Mouse (Mus musculus) forebrain, embryonic 14.5 days (tissue): ENCODE data around the gene Galr3. TPM values are rescaled to one million over a fixed set of nuclear protein-coding genes. Genes with fewer than 3 reads are reported as not detected.

Experiments
- ATAC-seq: fragments of 200-750 bp; cut with Nextera tagmentation; 2 replicates; pipeline ENCODE4 v1.8.0; 2017; ENCODE audit warnings: mild to moderate bottlenecking, moderate library complexity
- DNase-seq: peaks from one replicate; pipeline ENCODE4 v3.0.0-alpha.2; 2015; ENCODE audit warnings: low spot score
- H3K27ac ChIP-seq: fragments of 300-500 bp; sonication (generic); 2 replicates; pipeline ENCODE4 v1.5.1; 2014; ENCODE audit warnings: low read depth, mild to moderate bottlenecking, control low read depth, low read length, moderate library complexity
- H3K27me3 ChIP-seq: fragments of 300-500 bp; sonication (generic); replicated peaks from 2 replicates; pipeline ENCODE4 v1.6.1; 2014; ENCODE audit warnings: low read length, control low read depth, mixed read lengths; ENCODE audit not compliant: control insufficient read depth, insufficient read depth
- H3K36me3 ChIP-seq: fragments of 300-500 bp; sonication (generic); 2 replicates; pipeline ENCODE4 v1.6.1; 2014; ENCODE audit warnings: low read length, control low read depth; ENCODE audit not compliant: control insufficient read depth, insufficient read depth
- H3K4me1 ChIP-seq: fragments of 300-500 bp; sonication (generic); 2 replicates; pipeline ENCODE4 v1.6.1; 2014; ENCODE audit warnings: antibody characterized with exemption, low read length, control low read depth; ENCODE audit not compliant: control insufficient read depth, insufficient read depth
- H3K4me2 ChIP-seq: fragments of 300-500 bp; sonication (generic); 2 replicates; pipeline ENCODE4 v1.6.1; 2014; ENCODE audit warnings: mild to moderate bottlenecking, control low read depth, low read length
- H3K4me3 ChIP-seq: fragments of 300-500 bp; sonication (generic); 2 replicates; pipeline ENCODE4 v1.5.1; 2014; ENCODE audit warnings: low read depth, low read length, control low read depth
- H3K9ac ChIP-seq: fragments of 300-500 bp; sonication (generic); 2 replicates; pipeline ENCODE4 v1.6.1; 2014; ENCODE audit warnings: mild to moderate bottlenecking, low read length, control low read depth, moderate library complexity
- H3K9me3 ChIP-seq: fragments of 300-500 bp; sonication (generic); replicated peaks from 2 replicates; pipeline ENCODE4 v1.6.1; 2016; ENCODE audit warnings: low read length, control low read depth, mixed read lengths; ENCODE audit not compliant: control insufficient read depth
- WGBS: fragments of 180-500 bp; shearing (Covaris S2); extraction: QIAGEN DNeasy Blood & Tissue Kit; methylation state at CpG from one replicate; pipeline ENCODE4 v1.1.7; 2014; 5-methylcytosine and 5-hydroxymethylcytosine counted together
- polyA plus RNA-seq: library from polyadenylated mRNA; unstranded; fragments of >200 nt; fragmentation: Nextera tagmentation; extraction: Ambion mirVana; gene quantifications from 2 replicates; pipeline ENCODE4 v1.2.1, GENCODE M21; 2014

The Galr3 gene
- polyA plus RNA-seq, 1 experiment from 2014 or later, result not detected

DNA sequence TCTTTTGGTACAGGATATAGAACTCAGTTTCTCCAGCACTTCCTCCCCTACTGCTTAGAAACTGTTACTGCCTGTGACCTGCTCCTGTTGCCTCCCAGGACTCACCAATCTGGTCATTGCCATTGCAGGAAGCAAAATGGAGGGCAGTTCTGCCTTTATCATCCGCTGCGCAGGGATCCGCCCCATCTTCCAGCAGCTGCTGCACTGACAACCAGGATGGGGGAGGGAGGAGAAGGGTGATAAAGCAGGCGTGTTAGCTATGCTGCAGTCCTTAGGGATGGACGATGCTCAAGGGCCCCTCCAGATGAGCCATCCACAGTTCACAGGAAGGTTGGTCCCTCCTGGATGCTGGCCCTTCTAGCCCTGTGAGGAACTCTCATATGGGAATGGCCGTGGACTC lies 16.2 kb downstream of the Galr3 start:
- Histone ChIP-seq H3K36me3 (peaks cover 83% of the 10 kb centered on the region), H3K9me3 (no peaks in the 10 kb centered on the region), H3K27me3 (no peaks in the 10 kb centered on the region), H3K27ac (no peak overlapping the region), H3K4me1 (no peaks in the 10 kb centered on the region; the same call in 1 of the 2 replicates), H3K4me2 (no peak overlapping the region), H3K9ac (no peak overlapping the region), H3K4me3 (no peak overlapping the region)
- ATAC-seq (no peak), DNase-seq (no peak)
- 92% methylated on average over 6 of the region's 6 CpGs for WGBS

DNA sequence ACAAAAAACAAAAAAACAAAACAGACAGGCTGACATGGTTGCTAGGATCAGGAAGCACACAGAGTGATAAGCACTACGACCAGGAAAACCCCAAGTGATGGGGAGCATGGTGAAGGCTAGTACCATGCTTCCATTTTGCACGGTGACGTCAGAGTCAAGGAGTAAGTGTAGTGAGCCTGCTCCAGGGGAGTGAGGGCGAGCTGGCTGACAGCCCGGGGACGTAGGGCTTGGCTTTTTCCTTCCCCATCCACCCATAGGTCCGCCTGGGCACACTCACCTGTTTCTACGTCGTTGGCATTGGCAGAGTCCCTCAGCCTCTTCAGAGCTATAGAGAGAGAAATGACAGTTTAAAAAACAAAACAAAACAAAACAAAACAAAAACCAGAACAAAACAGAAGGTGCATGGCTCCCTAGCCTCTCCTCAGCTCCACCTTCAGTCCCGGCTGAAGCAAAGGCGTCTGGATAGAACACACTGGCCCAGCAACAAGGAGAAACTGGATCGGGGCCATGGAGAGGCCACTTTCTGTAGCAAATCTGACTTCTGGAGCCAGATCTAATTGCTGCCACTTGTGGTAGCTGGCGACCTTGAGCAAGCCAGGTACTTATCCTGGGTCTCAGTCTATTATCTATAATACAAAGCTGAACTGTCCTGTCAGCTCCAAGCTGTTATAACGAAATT lies 19.3 kb downstream of the Galr3 start:
- ATAC-seq, result no peak
- H3K36me3 ChIP-seq, result peaks cover 51% of the 10 kb centered on the region
- WGBS, result 84% methylated on average over 14 of the region's 14 CpGs
- no peak for DNase-seq
- H3K27me3 ChIP-seq, result no peaks in the 10 kb centered on the region
- H3K9ac ChIP-seq, result no peak overlapping the region
- no peak overlapping the region for H3K27ac ChIP-seq
- no peaks in the 10 kb centered on the region for H3K9me3 ChIP-seq
- H3K4me3 ChIP-seq, result no peak overlapping the region
- H3K4me1 ChIP-seq, result peaks cover 2% of the 10 kb centered on the region; the same call in 1 of the 2 replicates
- H3K4me2 ChIP-seq, result peak overlapping the region; percentile 82; the same call in 1 of the 2 replicates

DNA sequence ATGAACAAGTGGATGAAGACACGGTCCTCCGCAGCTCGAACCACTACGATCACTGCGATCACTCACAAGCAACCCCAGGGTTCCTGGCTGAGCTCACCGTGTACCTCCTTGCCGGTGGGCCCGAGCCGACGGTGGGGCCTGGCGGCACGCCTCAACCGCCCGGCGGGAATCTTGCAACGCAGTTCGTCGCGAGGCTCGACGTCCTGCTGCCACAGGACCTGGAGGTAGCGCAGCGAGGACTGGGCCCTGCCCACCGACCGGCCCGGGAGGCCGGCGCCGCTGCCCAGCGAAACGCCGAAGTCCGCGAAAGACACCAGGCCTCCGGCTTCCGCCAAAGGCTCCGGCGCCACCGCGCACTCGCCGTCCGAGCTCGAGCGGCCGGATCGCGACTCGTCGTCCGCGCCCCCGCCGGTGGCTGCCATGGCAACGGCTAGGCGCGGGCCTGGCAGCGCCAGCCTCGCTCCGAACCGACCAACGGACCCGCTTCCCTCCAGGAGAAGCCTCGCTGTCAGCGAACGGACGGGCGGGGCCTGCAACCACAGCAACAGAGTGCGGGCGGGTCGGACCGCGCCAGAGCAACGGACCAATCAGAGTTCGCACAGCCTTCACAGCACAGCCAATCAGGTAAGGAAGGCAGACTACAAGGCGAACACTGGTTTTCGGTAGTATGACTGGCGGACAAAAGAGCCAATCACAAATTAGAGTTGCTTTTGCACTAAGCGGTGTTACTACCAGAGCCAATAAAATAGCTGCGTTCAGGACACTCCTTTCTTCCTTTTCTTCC lies 20.9 kb downstream of the Galr3 start, which contains the start of gene Ankrd54:
TSS of gene Ankrd54 (minus strand) at position 518 of the 784 bp plus-strand sequence.
- no peaks in the 10 kb centered on the region for H3K27me3 ChIP-seq
- H3K9ac ChIP-seq, result peak within 1 kb of the TSS; percentile 89
- peak within 1 kb of the TSS; percentile 82 for H3K4me2 ChIP-seq
- DNase-seq (peak; percentile 100), ATAC-seq (peak; percentile 100)
- H3K27ac ChIP-seq, result peak within 1 kb of the TSS; percentile 78
- WGBS, result under 1% methylated on average over 77 of the region's 80 CpGs
- peak within 1 kb of the TSS; percentile 96 for H3K4me3 ChIP-seq
- no peaks in the 10 kb centered on the region for H3K9me3 ChIP-seq
- H3K36me3 ChIP-seq, result peaks cover 35% of the 10 kb centered on the region
- peaks cover 2% of the 10 kb centered on the region; the same call in 1 of the 2 replicates for H3K4me1 ChIP-seq

DNA sequence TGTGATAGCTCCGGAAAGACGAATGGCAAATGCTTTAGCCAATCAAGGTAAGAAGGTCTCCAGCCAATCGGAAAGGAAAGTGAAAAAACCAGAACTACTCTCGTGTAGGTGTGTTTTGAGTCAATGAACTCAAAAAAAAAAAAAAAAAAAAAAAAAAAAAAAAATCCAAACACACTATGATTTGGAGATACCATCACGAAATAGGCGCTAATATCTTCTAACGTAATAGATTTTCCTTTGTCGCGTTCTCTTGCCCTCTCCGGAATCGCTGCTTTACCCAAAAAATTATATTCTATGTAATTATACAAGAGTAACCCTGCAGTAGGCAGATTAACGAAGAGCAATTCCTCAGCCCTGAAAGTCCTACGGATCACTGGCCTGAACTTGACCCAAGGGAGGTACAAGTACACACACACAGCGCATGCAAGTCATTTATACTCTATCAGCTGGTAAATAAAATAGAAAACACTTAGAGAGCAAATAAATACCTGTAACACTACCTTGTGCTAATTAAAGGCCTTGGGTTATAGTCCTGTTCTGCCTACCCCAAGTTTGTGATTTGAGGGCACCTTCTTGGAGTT lies 21.6 kb downstream of the Galr3 start:
- Histone ChIP-seq H3K9ac (peak overlapping the region; percentile 47; the same call in 1 of the 2 replicates), H3K27ac (no peak overlapping the region), H3K36me3 (peaks cover 29% of the 10 kb centered on the region), H3K4me1 (peaks cover 2% of the 10 kb centered on the region; the same call in 1 of the 2 replicates), H3K9me3 (no peaks in the 10 kb centered on the region), H3K4me2 (peak overlapping the region; percentile 55), H3K4me3 (peak overlapping the region; percentile 28), H3K27me3 (no peaks in the 10 kb centered on the region)
- WGBS, result 9% methylated on average over 14 of the region's 14 CpGs
- no peak for DNase-seq
- no peak for ATAC-seq

DNA sequence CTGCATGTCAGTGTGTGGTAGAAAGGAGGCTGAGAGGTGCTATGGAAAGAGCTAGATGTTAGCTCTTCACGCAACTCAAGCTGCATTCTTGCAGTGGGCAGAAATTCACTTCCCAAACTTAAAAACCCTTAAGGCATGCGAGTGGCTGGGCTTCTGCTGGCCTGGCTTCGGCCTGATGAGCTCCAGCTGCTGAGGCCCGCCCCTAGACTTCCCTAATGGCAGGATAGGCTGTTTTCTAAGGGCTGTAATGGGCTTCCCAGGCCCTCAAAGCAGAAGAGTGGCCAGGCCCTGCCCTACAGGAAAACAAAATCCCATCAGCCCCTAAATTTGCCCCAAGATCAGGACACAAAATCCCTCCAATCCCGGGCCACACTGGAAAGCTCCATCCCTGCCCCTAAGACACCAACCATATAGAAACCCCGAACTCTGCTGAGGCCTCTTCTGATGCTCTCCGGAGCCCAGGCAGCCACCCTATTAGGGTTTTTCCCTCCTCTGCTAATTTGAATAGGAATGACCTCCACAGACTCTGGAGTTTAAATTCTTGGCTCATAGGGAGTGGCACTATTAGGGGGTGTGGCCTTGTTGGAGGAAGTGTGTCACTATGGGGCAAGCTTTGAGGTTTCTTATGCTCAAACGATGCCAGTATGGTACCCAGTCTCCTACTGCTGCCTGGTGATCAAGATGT lies 23.5 kb downstream of the Galr3 start:
- H3K27me3 ChIP-seq, result no peaks in the 10 kb centered on the region
- no peak overlapping the region for H3K9ac ChIP-seq
- WGBS, result 75% methylated on average over 8 of the region's 8 CpGs
- H3K27ac ChIP-seq, result no peak overlapping the region
- H3K4me3 ChIP-seq, result no peak overlapping the region
- no peak overlapping the region for H3K4me2 ChIP-seq
- no peaks in the 10 kb centered on the region for H3K9me3 ChIP-seq
- DNase-seq (no peak), ATAC-seq (no peak)
- H3K4me1 ChIP-seq, result peaks cover 2% of the 10 kb centered on the region; the same call in 1 of the 2 replicates
- H3K36me3 ChIP-seq, result peaks cover 9% of the 10 kb centered on the region

DNA sequence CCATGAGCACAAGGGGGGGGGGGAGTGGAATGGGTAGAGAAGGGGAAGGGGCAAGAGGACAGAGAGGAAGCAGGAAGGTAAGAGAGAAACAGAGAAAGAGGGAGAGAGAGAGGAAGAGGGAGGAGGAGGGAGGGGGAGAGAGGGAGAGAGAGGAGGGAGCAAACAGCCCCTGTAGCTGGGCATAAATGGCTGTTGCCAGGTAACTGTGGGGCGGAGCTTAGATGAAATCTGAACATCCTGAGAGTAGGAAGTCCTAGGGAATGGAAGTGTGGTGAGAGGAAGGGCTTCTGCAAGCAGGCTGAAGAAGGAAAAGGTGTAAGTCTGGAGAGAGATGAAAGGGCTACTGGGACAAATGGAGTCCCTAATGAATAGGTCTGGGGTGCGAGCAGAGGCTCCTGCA lies 24.6 kb downstream of the Galr3 start:
- DNase-seq, result peak; percentile 15
- WGBS, result 45% methylated on average over 2 of the region's 2 CpGs

DNA sequence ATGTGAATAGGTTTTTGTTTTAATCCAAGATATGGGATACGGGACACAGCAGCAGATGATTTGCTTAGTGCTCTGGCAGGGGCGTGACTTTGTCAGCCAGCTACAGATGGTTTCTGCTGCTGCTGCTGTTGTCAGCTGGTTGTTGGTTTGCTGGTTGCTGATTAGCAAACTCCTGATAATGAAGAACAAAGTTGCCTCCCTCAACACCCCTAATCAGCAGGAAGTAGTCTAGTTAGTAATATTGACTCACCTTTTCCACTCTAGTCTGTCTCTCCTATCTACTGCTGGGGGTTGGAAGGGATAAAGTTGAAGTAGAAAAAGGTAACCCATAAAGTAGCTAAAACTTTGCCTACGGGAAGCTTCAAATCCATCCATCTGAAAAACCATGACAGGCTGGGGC lies 25.9 kb downstream of the Galr3 start:
- no peak for DNase-seq
- ATAC-seq, result no peak

More for the DNA sequence above, 24.6 kb downstream of the Galr3 start:
- Histone ChIP-seq H3K4me1 (peaks cover 2% of the 10 kb centered on the region; the same call in 1 of the 2 replicates), H3K36me3 (no peaks in the 10 kb centered on the region), H3K4me2 (no peak overlapping the region), H3K9ac (no peak overlapping the region), H3K4me3 (no peak overlapping the region), H3K27ac (no peak overlapping the region), H3K27me3 (no peaks in the 10 kb centered on the region), H3K9me3 (no peaks in the 10 kb centered on the region)
- ATAC-seq, result no peak

DNA sequence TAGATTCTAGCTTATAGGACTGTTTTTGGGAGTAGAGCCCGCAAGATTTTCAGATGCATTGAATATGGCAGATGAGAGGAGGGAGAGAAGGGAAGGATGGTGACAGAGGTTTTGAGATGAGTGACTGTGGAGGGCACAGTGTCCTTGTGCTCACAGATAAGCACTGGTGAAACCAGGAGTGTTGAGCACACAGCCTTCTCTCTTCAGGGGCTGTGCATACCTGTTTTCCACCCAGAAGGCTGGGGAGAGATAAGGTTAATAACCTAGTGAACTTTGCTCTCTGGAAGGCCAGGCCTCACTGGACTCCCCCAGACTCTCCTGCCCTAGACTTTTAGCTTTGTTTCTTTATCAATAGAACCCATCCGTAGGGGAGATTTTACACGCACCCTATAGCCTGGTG lies 26.7 kb downstream of the Galr3 start:
- Histone ChIP-seq H3K27me3 (no peaks in the 10 kb centered on the region), H3K4me3 (no peak overlapping the region), H3K27ac (no peak overlapping the region), H3K4me1 (0 out of 2 replicates have a peak, but pooled peaks cover under 1% of the 10 kb centered on the region), H3K36me3 (no peaks in the 10 kb centered on the region), H3K4me2 (no peak overlapping the region), H3K9ac (no peak overlapping the region), H3K9me3 (no peaks in the 10 kb centered on the region)
- no peak for DNase-seq
- no peak for ATAC-seq
- WGBS, result 80% methylated on average over 3 of the region's 3 CpGs

More for the DNA sequence above, 25.9 kb downstream of the Galr3 start:
- H3K4me2 ChIP-seq, result no peak overlapping the region
- WGBS, result 81% methylated on average over 3 of the region's 3 CpGs
- H3K36me3 ChIP-seq, result no peaks in the 10 kb centered on the region
- H3K9ac ChIP-seq, result no peak overlapping the region
- H3K4me3 ChIP-seq, result no peak overlapping the region
- H3K27ac ChIP-seq, result no peak overlapping the region
- H3K4me1 ChIP-seq, result 0 out of 2 replicates have a peak, but pooled peaks cover 2% of the 10 kb centered on the region
- H3K9me3 ChIP-seq, result no peaks in the 10 kb centered on the region
- no peaks in the 10 kb centered on the region for H3K27me3 ChIP-seq
